Mouse (Mus musculus): ENCODE data around the gene Chn2.

Gene Chn2

DNA sequence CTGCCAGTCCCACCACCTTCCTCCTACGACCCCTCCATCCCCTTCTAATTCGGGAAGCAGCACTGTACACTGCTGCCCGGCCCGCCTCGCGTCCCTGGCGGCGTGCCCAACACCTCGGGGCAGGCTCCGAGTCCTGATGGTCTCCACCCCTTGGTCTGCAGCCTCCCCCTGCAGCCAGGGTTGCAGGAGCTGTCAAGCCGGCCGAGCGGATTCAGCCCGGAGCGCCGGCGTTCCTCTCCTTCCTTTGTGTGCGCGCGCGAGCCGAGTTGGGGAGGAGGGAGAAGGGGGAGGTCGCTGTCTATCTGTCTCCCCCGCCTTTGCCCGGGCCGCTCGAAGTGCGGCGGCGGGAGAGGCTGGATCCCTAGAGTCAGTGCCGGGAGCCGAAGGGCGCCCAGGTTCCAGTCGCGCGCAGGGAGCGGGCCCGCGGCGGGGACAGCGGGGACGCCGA, at the start of gene Chn2:
Gene Chn2, plus strand, starts transcription at position 198 of the 448 bp plus-strand sequence.
- DNase-seq (ENCODE audit: low spot score in 2 of 2), result peak; percentile 46 to 57

DNA sequence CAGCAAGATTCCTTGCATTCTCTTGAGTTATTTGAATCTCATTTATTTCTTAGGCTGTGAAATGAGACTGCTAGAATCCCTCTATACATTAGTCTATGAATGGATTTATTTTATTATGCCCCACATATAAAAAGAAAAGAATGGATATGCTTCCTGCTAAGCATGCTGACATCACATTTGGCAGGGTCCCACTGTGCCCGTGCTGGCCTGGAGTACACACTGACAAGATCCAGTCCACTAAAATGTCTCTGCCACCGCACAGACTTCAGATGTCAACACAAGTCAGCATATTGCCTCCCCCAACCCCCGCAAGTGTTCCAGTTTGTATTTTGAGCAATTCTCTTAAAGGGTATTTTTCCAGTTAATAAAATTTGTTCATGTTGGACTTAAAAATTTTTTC, 47.0 kb upstream of the Chn2 start:
- no peak for DNase-seq (ENCODE audit: low spot score in 2 of 2)

DNA sequence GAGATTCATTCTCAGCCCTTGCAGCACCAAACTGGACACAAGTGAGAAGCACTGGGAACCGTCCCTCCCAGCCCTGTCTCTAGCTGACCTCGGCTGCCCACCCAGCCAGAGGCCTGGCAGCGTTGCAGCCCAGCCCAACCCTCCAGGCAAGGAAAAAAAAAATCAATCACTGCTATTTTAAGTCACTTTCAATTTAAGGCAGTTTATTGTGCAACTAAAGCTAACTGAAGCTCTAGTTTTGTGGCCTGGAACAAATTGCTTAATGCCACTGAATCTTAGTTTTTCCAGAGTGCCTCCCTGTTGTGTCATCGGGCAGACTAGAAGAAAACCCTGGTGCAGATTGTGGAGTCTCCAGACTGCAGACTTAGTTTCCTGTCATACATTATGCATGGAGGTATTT, 43.8 kb upstream of the Chn2 start:
- no peak for DNase-seq (ENCODE audit: low spot score in 2 of 2)

DNA sequence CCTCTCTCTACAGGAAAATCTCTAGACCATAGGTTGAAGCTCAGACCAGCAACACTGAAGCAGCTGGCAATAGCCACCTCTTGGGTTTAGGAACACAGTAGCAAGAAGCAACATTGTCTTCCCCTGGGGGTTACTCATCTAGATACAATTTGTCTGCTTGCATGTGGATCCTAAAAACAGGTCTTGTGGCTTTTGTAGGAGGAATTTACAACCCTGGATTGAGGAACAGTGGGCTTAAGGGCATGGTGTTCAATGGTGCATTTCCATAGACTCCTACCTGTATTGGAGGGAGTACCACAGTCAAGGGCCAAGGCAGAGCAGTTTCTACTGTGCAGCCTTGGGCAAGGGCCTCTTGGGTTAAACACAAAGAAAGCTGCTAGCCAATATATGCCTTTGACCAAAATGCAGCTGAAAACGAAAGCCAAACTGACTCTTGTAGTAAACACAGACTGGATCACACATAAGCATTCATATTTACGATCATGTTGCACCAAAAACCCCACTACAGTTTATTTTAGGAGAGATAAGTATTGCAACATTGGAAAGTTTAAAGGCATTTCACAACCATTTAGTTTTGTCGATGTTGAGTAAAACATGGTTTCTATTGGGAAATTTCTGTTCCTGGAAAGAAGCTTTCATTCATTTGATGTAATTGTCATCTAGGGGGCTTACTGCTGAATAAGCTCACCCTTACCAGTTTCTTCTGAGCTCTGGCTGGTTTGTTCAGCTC, 43.0 kb upstream of the Chn2 start:
- DNase-seq (ENCODE audit: low spot score in 2 of 2), result no peak

DNA sequence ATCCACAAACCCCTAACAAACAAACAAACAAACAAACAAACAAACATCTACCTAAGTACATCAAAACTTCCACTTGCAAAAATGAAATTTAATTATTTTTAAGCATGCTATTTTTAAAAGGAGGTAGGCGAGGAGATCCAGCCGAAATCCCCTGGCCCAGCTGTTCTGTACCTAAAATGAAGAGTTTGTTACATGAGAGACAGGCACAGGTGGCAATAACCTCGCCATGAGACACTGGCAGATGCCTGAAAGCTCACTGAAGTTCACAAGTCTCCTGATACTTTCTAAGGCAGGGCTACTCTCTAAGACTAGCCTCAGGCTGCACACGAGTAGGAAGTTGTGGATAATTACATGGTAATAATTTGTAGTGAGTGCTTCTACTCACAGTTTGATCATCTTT, 34.1 kb upstream of the Chn2 start:
- no peak for DNase-seq (ENCODE audit: low spot score in 2 of 2)

DNA sequence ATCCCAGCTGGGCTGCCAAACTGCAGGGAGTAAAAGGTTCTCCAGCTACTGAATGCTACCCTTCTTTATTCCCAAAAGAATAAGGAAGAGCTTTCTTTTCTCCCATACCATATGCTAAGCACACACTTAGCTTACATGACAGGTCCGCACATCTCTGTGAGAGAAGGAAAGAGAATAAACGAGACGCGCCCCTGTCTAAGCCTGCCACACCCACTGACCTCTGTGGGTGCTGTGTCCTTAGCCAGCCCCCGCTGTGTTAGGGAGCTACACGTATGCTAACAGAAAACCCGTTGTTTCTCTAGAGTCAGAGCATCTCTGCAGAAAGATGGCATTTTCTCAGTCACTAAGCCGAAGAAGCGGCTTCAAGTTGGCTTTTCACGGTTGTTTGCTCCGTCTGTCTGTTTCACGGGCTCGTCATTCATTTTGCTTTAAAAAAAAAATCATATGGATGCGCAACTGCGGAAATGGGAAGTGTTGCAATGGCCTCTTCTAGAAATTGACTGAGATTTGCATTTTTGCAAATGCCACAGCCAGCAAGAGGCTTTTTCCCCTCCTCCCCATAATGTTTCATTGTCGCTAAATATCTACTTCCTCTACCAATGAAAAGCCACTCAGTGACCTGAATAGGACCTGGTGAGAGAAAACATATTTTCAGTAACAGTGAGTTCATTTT, 30.8 kb upstream of the Chn2 start:
- DNase-seq (ENCODE audit: low spot score in 2 of 2), result peak; percentile 11 to 16

DNA sequence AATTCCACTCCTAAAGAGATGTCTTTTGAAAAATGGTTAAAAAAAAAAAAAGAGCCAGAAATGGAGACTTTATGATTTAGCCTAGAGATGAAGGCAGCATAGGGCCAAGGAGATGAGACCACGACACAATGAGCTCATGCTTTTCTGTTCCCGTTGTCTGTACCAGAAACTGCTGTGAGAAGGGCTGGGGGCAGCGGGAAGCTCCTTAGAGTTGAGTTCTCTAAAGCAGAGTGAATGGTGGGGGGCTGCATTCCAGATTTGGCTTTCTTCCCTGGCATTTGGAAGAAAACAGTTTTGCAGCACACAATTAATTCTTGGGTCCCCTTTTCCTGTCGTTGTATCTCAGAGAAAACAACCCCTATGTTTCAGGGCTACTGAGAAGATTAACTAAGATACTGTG, 30.1 kb upstream of the Chn2 start:
- DNase-seq (ENCODE audit: low spot score in 2 of 2), result no peak

DNA sequence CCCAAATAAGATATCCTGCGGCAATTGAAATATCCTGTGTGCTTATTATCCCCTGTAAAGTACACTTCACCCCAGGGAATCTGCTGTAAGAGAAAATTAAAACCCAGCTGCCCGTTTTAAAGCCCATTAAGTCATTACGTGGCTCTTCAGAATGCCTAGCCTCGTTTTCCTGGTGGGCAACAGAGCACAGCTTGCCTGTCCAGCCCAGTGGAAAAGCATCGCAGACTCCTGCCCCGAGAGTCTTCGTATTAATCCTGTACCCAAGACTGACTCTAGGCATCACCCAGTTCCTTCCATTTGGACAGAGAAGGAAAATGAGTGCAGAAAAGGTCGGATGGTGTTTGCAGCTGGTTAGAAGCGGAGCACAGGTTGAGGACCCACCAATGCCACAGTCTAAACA, 29.0 kb upstream of the Chn2 start:
- DNase-seq (ENCODE audit: low spot score in 2 of 2), result no peak

DNA sequence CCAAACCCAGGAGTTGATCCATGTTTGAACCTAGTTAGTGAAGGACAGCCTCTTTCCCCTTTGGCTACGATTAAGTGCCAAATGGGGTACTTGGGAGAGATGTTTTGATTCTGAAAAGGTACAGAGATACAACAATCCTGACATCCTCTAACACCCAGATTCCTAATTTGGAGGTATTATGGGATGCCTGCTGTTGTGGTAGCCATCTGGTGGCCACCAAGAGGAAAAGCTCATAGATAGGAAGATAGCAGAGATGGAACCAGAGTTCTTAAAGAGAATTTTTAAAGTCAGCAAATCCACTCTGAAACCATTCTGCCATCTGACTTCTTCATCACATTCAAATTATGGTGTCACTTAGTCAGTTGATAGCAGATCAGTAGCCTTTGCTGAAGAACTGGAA, 27.2 kb upstream of the Chn2 start:
- no peak for DNase-seq (ENCODE audit: low spot score in 2 of 2)

DNA sequence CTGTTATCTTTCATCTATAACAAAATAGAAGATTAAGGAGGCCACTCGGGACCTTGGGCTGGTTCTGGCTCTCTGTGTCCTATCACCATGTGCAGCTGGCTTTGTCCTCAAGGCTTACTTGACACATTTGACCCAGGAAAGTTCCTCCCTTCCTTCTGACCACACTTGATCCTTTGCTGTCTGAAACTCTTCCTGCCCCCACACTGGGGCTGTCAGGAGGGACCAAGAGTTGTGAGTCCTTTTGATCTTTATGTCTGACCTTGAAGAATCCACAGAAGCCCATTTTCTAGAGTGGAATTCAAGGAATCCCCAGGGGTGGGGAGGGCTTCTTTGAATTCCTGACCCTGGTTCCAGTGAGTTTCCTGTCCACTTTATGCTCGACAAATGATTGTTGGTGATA, 21.3 kb upstream of the Chn2 start:
- DNase-seq (ENCODE audit: low spot score in 2 of 2), result no peak

DNA sequence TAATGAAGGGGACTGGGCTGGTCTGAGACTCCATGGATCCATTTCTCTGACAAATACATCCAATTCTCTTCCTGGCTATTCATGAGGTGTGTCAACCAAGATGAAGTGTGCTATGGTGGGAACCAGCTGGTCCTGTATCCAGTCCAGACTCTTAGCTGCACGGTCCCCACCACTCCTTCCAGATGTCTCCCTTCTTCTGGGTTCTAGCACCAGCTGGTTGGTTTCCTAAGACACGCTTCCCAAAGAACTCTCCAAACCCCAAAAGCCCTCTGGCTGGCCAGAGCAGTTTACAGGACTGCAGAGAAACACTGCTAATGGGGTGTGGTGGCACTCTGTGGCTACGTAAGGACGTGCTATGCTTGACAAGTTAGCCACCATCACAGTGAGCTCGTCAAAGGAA, 20.5 kb upstream of the Chn2 start:
- DNase-seq (ENCODE audit: low spot score in 2 of 2), result no peak

DNA sequence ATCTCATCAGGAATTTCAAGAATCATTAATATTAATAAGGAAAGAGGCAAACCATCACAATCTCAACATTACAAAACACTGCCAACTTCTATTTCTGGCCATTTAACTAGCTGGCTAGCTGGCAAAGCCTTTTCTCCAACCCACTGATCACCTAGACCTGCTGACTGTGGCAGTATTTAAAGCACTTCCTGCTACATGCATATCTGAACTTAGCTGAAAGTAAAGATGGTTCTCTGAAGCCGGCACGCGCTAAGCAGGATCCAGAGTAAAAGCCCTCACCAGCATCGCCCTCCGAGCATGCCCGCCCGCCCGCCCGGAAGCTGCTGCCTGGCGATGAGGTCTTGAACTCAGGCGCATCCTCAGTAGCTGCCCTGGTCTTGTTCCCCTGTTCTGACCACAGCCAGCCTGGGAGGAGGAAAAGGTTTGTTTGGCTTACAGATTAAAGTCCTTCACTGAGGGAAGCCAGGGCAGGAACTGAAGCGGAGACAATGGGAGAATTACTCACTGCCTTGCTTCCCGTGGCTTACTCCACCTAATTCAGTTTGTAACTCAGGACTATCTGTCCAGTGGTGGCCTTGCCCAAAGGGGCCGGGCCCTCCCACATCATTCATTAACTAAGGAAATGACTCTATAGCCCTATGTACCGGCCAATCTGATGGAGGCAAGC, 18.1 kb upstream of the Chn2 start:
- no peak for DNase-seq (ENCODE audit: low spot score in 2 of 2)

DNA sequence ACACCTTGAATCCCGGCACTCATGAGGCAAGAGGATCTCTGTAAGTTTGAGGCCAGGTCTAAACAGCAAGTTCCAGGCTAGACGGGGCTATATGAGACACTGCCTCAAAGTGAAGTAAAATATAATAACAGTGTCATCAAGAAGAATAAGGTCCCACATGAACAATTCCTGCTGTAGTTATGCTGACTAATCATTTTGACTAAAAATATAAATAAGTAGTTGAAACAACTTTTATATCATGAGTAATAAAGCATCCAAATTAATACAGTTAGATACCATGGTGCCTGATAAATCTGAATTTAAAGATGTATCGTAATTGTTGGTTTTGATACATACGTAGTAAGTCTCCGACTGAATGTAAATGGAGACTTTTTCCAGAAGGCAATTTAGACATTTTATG, 15.5 kb upstream of the Chn2 start:
- no peak for DNase-seq (ENCODE audit: low spot score in 2 of 2)

DNA sequence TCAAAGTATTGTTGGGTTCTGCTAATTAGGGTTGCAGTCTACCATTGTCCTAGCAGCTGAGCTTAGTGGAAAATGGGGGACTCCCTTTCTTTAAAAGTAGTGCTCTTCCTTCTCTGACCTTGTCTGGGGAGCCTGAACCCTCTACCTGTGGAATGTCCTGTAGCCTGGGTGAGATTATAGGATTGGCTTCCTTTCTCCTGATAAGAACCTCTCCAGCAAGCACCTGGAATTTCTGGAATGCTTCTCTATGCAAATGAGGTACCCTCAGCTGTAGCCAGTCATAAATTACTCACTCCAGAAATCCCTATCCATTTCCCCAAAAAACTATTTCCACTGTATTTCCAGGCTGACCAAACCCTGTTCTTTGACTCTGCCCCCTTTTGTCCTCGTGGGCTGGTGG, 10.6 kb upstream of the Chn2 start:
- no peak for DNase-seq (ENCODE audit: low spot score in 2 of 2)

DNA sequence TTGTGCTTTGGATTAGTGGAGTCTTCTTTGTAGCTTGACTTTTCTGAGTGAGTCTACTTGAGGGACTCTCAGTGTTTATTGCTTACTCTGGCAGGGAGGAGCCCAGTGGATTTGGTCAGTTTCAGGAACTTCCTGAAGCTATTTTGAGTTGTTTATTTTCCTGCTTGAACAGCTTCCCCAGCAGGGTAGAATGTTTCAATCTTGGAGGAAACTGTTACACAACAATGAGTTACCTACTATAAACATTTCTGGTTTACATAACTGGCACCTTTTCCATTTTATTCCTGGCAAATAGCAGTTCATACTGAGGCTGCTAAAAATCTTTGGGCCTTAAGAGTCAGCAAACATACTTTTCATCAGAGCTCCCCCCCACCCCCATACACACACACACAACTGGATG, 9.0 kb upstream of the Chn2 start:
- DNase-seq (ENCODE audit: low spot score in 2 of 2), result no peak

DNA sequence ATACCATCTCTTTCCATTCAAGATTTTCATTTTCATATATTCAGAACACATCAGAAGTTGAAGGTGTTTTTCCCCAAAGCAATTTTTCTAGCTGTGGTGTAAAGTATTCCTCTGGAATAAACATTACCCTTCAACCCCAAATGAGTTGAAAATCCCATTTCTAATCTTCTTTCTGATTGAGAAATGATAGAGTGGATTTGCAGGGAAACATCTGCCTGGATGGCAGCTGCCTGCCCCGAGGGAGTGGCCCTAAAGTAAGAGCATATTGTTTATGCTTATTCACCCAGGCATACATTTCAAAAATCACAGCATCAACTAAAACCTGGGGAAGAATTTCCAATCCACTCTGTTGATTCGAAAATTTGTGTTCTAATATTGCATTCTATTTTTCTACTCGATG, 8.6 kb upstream of the Chn2 start:
- DNase-seq (ENCODE audit: low spot score in 2 of 2), result no peak

DNA sequence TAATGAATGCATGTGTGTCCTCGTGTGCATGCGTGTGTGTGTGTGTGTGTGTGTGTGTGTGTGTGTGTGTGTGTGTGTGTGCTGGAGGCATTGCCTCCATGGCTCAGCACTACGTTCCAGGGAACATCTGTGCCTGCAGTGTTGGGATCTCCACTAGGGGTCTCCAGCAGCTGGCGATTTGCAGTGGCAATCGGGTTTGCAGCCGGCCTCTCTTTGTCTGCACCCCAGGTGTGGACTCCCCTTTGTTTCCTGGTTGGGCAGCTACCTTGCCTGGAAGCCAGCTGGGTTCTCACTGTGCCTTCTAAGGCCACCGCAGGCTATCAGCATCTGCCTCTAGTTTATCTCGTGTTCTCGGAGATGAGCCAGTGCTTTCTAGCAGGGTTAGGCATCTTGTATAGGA, 4.9 kb upstream of the Chn2 start:
- DNase-seq (ENCODE audit: low spot score in 2 of 2), result peak; percentile 76 to 79

DNA sequence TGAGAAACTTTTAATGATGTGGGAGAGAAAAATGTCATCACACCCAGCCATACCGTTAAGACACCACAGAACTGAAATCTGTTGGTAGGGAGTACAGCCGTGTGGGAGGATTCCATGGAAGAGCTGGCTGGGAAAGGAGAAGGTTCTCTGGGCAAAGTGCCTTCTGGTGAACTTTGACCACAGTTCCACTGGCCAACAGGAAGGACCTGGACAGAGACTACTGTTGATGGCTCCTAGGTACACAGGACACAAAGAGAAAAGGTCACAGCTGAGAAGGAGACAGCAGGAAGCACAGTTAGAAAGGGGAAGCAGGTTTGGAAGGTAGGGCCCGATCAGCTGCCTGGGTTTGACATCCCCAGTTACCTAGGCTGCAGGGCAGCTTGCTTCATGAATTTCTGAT, 3.8 kb upstream of the Chn2 start:
- no peak for DNase-seq (ENCODE audit: low spot score in 2 of 2)

DNA sequence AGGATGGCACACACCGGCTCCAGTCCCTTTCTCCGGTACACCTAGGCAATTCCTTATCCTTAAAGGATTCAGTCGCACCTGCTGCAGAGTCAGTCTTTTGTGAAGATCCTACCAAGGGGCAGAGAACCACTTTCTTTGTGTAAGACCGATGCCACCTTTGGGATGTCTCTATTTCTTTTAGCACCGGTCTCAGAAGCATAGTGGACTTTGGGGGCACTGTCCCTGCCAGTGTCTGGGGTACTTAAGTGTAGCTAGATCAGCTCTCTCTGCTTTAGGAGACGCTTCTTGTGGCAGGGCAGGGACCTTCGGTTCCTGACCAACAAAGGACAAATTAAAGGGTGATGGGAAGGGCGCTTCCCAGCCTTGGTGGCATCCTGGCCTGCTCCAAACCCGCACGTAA, 488 bp upstream of the Chn2 start:
- peak in 1 of 2 experiments; percentile 10 for DNase-seq (ENCODE audit: low spot score in 2 of 2)

DNA sequence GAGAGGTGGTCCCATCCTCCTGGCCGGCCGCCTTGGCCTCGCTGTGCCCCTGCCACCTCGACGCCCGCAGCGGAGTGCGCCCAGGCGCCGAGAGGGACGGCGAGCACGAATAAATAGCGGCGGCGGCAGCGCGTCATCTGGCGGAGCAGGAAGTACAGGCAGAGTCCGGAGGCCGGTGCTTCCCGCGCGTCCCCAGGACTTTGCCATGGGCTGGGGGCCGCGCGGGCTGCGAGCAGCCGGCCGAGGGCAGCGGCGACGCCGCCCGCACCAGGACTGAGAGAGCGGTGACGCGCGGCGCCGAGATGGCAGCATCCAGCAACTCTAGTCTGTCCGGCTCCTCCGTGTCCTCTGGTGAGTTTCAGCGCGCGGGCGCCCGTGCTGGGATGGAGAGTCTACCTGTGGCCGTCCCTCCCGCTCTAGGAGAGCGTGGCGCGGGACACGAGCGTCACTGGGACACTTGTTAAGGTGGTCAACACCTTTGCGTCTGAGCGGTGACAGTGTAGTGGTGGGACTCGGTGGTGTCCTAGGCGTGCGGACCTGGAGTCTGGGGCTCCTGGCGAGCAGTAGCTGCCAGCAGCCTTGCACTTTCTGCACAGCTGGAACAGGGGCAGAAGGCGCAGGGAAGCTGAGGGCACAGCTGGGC, 572 bp downstream of the Chn2 start:
- DNase-seq (ENCODE audit: low spot score in 2 of 2), result peak; percentile 36 to 63

DNA sequence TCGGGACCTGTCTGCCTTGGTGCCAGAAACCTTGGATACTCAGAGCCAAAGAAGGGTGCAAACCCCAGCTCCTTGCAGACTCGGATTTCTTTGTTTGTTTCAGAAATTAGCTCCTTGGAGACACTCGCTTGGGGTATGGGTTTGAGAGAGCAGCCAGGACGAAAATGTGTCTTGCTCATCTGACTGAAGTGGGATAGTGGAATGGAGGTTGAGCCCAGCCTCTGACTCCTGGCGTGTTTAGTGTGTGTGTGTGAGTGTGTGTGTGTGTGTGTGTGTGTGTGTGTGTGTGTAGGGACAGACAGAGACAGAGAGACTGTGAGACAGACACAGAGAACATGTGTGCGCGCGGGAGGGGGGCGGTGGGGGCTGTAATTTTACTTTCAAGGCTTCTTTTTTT, 1.1 kb downstream of the Chn2 start:
- no peak for DNase-seq (ENCODE audit: low spot score in 2 of 2)

DNA sequence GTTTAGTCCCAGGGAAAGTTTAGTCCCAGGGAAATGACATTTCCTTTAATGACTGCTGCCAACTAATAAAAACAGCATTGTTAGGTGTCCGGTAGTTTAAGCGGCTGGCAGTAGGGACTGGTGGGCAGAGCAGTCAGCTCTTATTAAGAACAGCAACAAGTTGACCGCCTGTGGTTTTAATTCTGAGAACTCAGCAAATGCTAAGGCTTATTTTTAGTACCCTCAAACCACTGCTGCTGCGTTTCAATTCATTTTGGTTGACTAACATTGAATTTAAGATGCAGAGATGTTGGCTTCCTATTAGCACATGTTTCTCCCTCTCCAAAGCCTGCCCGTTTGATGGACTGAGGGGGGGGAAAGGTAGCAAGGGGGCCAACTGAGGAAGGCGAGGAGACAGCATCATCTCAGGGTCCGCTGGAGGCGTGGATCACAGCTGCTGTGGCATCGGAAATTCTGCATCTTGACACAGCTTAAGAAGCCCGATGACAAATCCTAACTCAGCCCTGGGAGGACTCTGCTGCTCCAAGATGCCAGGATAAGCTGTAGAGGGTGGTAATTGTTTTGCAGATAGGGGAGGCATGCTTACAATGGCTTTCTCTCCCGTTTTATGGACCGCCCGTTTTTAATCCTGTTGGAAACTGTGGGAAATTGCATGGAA, 2.2 kb downstream of the Chn2 start:
- peak in 1 of 2 experiments; percentile 18 for DNase-seq (ENCODE audit: low spot score in 2 of 2)

All from right cerebral cortex, adult 2 months (tissue).